Mouse (Mus musculus): ENCODE results near the gene 1700029H14Rik.

- TF ChIP-seq CTCF (IDR thresholded peaks at IDR 0.05; ENCODE audit: control insufficient read depth, insufficient read depth, low read length) (no peak), POLR2A (IDR thresholded peaks at IDR 0.05; ENCODE audit: borderline replicate concordance, control insufficient read depth, low read depth, low read length) (peak; percentile 60; the same call in 1 of the 2 replicates)
These were observed 32.6 kb upstream of the 1700029H14Rik start for GRCm38 (mm10) chr8:13594884-13595323.

All from bone marrow, adult 2 months (tissue).